Mouse (Mus musculus): ENCODE data around the gene Cdk6.

- TF ChIP-seq POLR2A (IDR thresholded peaks at IDR 0.05; ENCODE audit: borderline replicate concordance, low read depth, low read length) (no peak), CTCF (IDR thresholded peaks at IDR 0.05; ENCODE audit: low read depth, low read length) (no peak)
Observed at GRCm38 (mm10) chr5:3480637-3481395, 139.5 kb downstream of the Cdk6 start.
